ENCODE assay signal across 20 mouse cellular contexts in genomic region chr17:43265944-43266343, GRCm38 (mm10). TPM values are rescaled to one million over a fixed set of nuclear protein-coding genes. Genes with fewer than 3 reads are reported as not detected.
"Had no signal": no experiment of that assay in that cellular context is flagged by ENCODE, and none has a peak within 500 bp of the region (broad histone marks: within the 10 kb centered on the region; RNA-seq: fewer than 3 reads in every experiment).

No protein-coding gene starts in this region.

- H3K36me3 ChIP-seq: kidney, embryonic 15.5 days; neural tube, embryonic 15.5 days had no signal

- DNase-seq: kidney, postnatal 36 days; lung, embryonic 14.5 days; midbrain, embryonic 14.5 days had no signal

- H3K27ac ChIP-seq: kidney, embryonic 15.5 days; left cerebral cortex, adult 2 months; liver, embryonic 14.5 days; macrophage; neural tube, embryonic 15.5 days; stomach, postnatal 0 days had no signal

- H3K4me3 ChIP-seq: kidney, embryonic 15.5 days; left cerebral cortex, adult 2 months; myocyte; neural tube, embryonic 15.5 days had no signal

- H3K27me3 ChIP-seq: kidney, embryonic 15.5 days; neural tube, embryonic 15.5 days had no signal

- H3K9ac ChIP-seq: kidney, embryonic 15.5 days; liver, embryonic 14.5 days; liver, postnatal 0 days; lung, embryonic 14.5 days; neural tube, embryonic 15.5 days had no signal

RNA-seq across cellular contexts. Expression of gene Adgrf1, which starts 4.2 kb away (rescaled TPM):
- total RNA-seq: layer of hippocampus, adult 8-10 months; layer of hippocampus, postnatal 36 days; left cerebral cortex, adult 2 months; left cerebral cortex, postnatal 10 days; left cerebral cortex, postnatal 36 days; monocyte, adult 5-6 weeks had no signal
- polyA plus RNA-seq: limb, embryonic 11.5 days; lung, embryonic 14.5 days; lung, postnatal 0 days; midbrain, embryonic 14.5 days; myocyte; neural tube, embryonic 11.5 days; neural tube, embryonic 15.5 days; stomach, embryonic 14.5 days had no signal
